Mouse (Mus musculus) MEL (cell line): Measurements from ENCODE around the gene Tiam1. TPM values are rescaled to one million over a fixed set of nuclear protein-coding genes. Genes with fewer than 3 reads are reported as not detected.

Source experiments
- DNase-seq: peaks from one replicate; pipeline ENCODE4 v3.0.0; 2011; ENCODE audit warnings: low read depth, low spot score
- H3K27ac ChIP-seq: 2 replicates; pipeline ENCODE4 v1.5.1; 2012; ENCODE audit warnings: low read depth, mild to moderate bottlenecking, control low read depth, low read length, moderate library complexity; ENCODE audit not compliant: control insufficient read depth
- H3K27me3 ChIP-seq, 2 experiments: fragments of 150-350 bp in 1 of 2; sonication (generic) in 1 of 2; 2 replicates each; pipeline ENCODE4 v1.6.1; 2012; ENCODE audit warnings: low read length in 2 of 2, mild to moderate bottlenecking in 2 of 2, improper control_type of control experiment in 1 of 2, moderate library complexity in 1 of 2; ENCODE audit not compliant: insufficient read depth in 2 of 2, control insufficient read depth in 1 of 2
- H3K36me3 ChIP-seq, 2 experiments: 2 replicates each; pipeline ENCODE4 v1.6.1; 2012 to 2014; ENCODE audit warnings: low read length in 2 of 2, improper control_type of control experiment in 1 of 2, inconsistent platforms in 1 of 2, mild to moderate bottlenecking in 1 of 2; ENCODE audit not compliant: insufficient read depth in 2 of 2, control insufficient read depth in 1 of 2
- H3K4me1 ChIP-seq, 2 experiments: fragments of 150-350 bp in 1 of 2; sonication (generic) in 1 of 2; 2 replicates each; pipeline ENCODE4 v1.6.1; 2012; ENCODE audit warnings: low read length in 2 of 2, improper control_type of control experiment in 1 of 2, mild to moderate bottlenecking in 1 of 2; ENCODE audit not compliant: insufficient read depth in 2 of 2, control insufficient read depth in 1 of 2
- H3K4me3 ChIP-seq, 2 experiments: fragments of 150-350 bp in 1 of 2; sonication (generic) in 1 of 2; 2 replicates each; pipeline ENCODE4 v1.5.1; 2012; ENCODE audit warnings: low read depth in 2 of 2, low read length in 2 of 2, mild to moderate bottlenecking in 2 of 2, moderate library complexity in 2 of 2, control low read depth in 1 of 2, improper control_type of control experiment in 1 of 2; ENCODE audit not compliant: control insufficient read depth in 1 of 2, insufficient read depth in 1 of 2
- H3K79me2 ChIP-seq: 2 replicates; pipeline ENCODE4 v1.6.1; 2012; ENCODE audit warnings: mild to moderate bottlenecking, low read length, moderate library complexity; ENCODE audit not compliant: control insufficient read depth, poor library complexity, insufficient read depth
- H3K9ac ChIP-seq: 2 replicates; pipeline ENCODE4 v1.6.1; 2012; ENCODE audit warnings: low read depth, mild to moderate bottlenecking, control low read depth, low read length, moderate library complexity; ENCODE audit not compliant: control insufficient read depth, poor library complexity, severe bottlenecking
- H3K9me3 ChIP-seq: fragments of 150-350 bp; sonication (generic); replicated peaks from 2 replicates; pipeline ENCODE4 v1.6.1; 2012; ENCODE audit warnings: mild to moderate bottlenecking, low read length, improper control_type of control experiment, moderate library complexity; ENCODE audit not compliant: insufficient read depth
- CTCF ChIP-seq, 3 experiments: IDR thresholded peaks in 2 of 3; conservative IDR thresholded peaks in 1 of 3; 2 replicates each; pipeline ENCODE4 v1.5.1; 2011 to 2012; ENCODE audit warnings: low read length in 3 of 3, low read depth in 2 of 3, mild to moderate bottlenecking in 2 of 3, improper control_type of control experiment in 1 of 3, inconsistent platforms in 1 of 3, mixed read lengths in 1 of 3, moderate library complexity in 1 of 3; ENCODE audit not compliant: control insufficient read depth in 1 of 3, insufficient read depth in 1 of 3, poor library complexity in 1 of 3, severe bottlenecking in 1 of 3
- EP300 ChIP-seq, 2 experiments: IDR thresholded peaks; 2 replicates each; pipeline ENCODE4 v1.6.1; 2011; ENCODE audit warnings: improper control_type of control experiment in 2 of 2, low read length in 2 of 2, low read depth in 1 of 2, mild to moderate bottlenecking in 1 of 2
- ETS1 ChIP-seq: IDR thresholded peaks from 2 replicates; pipeline ENCODE4 v1.6.1; 2012; ENCODE audit warnings: low read depth, mild to moderate bottlenecking, inconsistent platforms, low read length, improper control_type of control experiment, moderate library complexity
- HCFC1 ChIP-seq: IDR thresholded peaks from 2 replicates; pipeline ENCODE4 v1.6.1; 2012; ENCODE audit warnings: low read depth, mild to moderate bottlenecking, inconsistent platforms, low read length, improper control_type of control experiment, moderate library complexity
- MEF2A ChIP-seq: IDR thresholded peaks from 2 replicates; pipeline ENCODE4 v1.6.1; 2014; ENCODE audit warnings: low read depth, mild to moderate bottlenecking, inconsistent platforms, low read length, improper control_type of control experiment; ENCODE audit not compliant: poor library complexity, insufficient replicate concordance, severe bottlenecking; ENCODE audit errors: extremely low read depth
- MXI1 ChIP-seq: IDR thresholded peaks from 2 replicates; pipeline ENCODE4 v1.6.1; 2011; ENCODE audit warnings: mild to moderate bottlenecking, low read depth, low read length, improper control_type of control experiment
- NELFE ChIP-seq: IDR thresholded peaks from 2 replicates; pipeline ENCODE4 v1.6.1; 2011; ENCODE audit warnings: low read depth, low read length, improper control_type of control experiment
- POLR2A ChIP-seq, 2 experiments: IDR thresholded peaks; 2 replicates each; pipeline ENCODE4 v1.6.1; 2011 to 2012; ENCODE audit warnings: low read length in 2 of 2, mild to moderate bottlenecking in 2 of 2, control low read depth in 1 of 2, improper control_type of control experiment in 1 of 2, low read depth in 1 of 2, moderate library complexity in 1 of 2; ENCODE audit not compliant: control insufficient read depth in 1 of 2, insufficient read depth in 1 of 2, poor library complexity in 1 of 2
- POLR2AphosphoS2 ChIP-seq: IDR thresholded peaks from 2 replicates; pipeline ENCODE4 v1.6.1; 2011; ENCODE audit warnings: low read length, improper control_type of control experiment
- POLR2AphosphoS5 ChIP-seq: IDR thresholded peaks from 2 replicates; pipeline ENCODE4 v1.6.1; 2012; ENCODE audit warnings: low read depth, borderline replicate concordance, mild to moderate bottlenecking, inconsistent platforms, low read length, moderate library complexity, mixed read lengths
- RAD21 ChIP-seq: IDR thresholded peaks from 2 replicates; pipeline ENCODE4 v1.6.1; 2011; ENCODE audit warnings: mild to moderate bottlenecking, low read depth, low read length, improper control_type of control experiment
- RCOR1 ChIP-seq: IDR thresholded peaks from 2 replicates; pipeline ENCODE4 v1.6.1; 2012; ENCODE audit warnings: low read depth, mild to moderate bottlenecking, inconsistent platforms, low read length, improper control_type of control experiment
- SIN3A ChIP-seq: IDR thresholded peaks from 2 replicates; pipeline ENCODE4 v1.6.1; 2012; ENCODE audit warnings: low read length, improper control_type of control experiment, inconsistent platforms
- SMC3 ChIP-seq: IDR thresholded peaks from 2 replicates; pipeline ENCODE4 v1.6.1; 2011; ENCODE audit warnings: low read depth, low read length, improper control_type of control experiment
- TCF12 ChIP-seq: IDR thresholded peaks from 2 replicates; pipeline ENCODE4 v1.6.1; 2014; ENCODE audit warnings: low read depth, mild to moderate bottlenecking, inconsistent platforms, low read length, improper control_type of control experiment, moderate library complexity
- USF1 ChIP-seq: IDR thresholded peaks from 2 replicates; pipeline ENCODE4 v1.6.1; 2014; ENCODE audit warnings: low read depth, mild to moderate bottlenecking, inconsistent platforms, low read length, improper control_type of control experiment, moderate library complexity
- ZC3H11A ChIP-seq: IDR thresholded peaks from 2 replicates; pipeline ENCODE4 v1.6.1; 2012; ENCODE audit warnings: low read depth, mild to moderate bottlenecking, inconsistent platforms, low read length, improper control_type of control experiment
- polyA plus RNA-seq, 2 experiments: library from polyadenylated mRNA; stranded (reverse) in 1 of 2; unstranded in 1 of 2; fragments of >175 nt in 1 of 2; fragments of >200 nt in 1 of 2; gene quantifications; 2 replicates each; pipeline versions ENCODE4 v1.2.1 to v1.2.4; 2012; ENCODE audit warnings: low replicate concordance in 2 of 2, low read depth in 1 of 2; ENCODE audit not compliant: insufficient read length in 2 of 2, insufficient read depth in 1 of 2, missing spikeins in 1 of 2
- total RNA-seq: library from RNA; depleted of rRNA; stranded (reverse); fragments of 300-350 nt; gene quantifications from 2 replicates; pipeline ENCODE4 v1.2.3, GENCODE M21; 2012

Tiam1 gene
- total and polyA plus RNA-seq, 3 experiments: 15.0 to 23.9 (median 19.9) TPM

DNA sequence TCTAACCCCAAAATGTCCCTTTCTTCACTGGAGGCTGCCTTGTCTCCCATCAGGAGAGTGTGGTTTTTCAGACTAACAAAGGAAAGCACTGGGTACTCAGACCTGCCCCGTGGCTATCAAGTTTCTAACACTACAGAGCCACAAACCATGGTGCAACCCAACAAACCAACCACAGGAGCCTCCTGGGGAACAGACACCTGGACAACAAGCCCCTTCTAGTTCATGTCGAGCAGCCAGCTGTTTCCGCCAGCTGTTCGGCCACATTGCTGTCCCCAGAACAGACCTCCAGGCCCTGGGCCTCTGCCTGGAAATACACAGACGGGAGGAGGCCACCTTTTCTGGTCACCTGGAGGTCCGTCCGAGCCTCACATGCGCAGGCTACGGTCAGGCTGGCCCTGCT, 21.1 kb downstream of the Tiam1 start:
- no peak for DNase-seq
- TF ChIP-seq POLR2AphosphoS2 (no peak), USF1 (no peak), MXI1 (no peak), NELFE (no peak), ZC3H11A (no peak), EP300 (IDR thresholded peaks at IDR 0.05; ENCODE audit: low read depth in 1 of 2, low read length in 2 of 2) (no peak), RCOR1 (no peak), MEF2A (no peak), TCF12 (no peak), HCFC1 (no peak), ETS1 (no peak), POLR2AphosphoS5 (no peak)
- no peak overlapping the region for H3K9ac ChIP-seq
- H3K27me3 ChIP-seq: no peaks in the 10 kb centered on the region
- H3K27ac ChIP-seq: no peak overlapping the region
- H3K36me3 ChIP-seq: peaks cover 0 to 5% of the 10 kb centered on the region in 2 experiments; a peak in 1 of 4 replicates
- no peaks in the 10 kb centered on the region for H3K9me3 ChIP-seq
- no peaks in the 10 kb centered on the region; the same call in 1 of the 2 replicates for H3K79me2 ChIP-seq
- peaks cover 0 to 6% of the 10 kb centered on the region in 2 experiments; a peak in 2 of 4 replicates for H3K4me1 ChIP-seq
- no peak overlapping the region for H3K4me3 ChIP-seq

DNA sequence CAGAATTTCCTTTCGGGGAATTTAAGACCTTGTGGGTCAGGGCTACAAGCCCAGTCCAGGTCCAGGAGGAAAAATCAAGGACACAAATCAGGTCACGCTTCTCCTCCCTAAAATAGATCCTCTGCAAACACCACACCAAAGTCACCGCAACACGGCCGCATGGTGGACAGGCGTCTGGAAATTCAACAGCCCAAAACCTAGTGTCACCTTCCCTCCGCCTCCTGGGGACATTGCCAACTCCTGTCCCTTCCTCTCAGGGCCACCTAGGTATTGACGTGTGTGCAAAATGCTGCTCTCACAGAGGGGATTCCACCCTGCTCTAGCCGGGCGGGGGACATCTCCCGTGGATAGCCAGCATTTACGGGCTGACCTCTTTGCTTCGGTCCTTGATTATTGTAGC, 21.8 kb downstream of the Tiam1 start:
- TF ChIP-seq SIN3A: no peak
- TF ChIP-seq TCF12: no peak
- Histone ChIP-seq H3K36me3 (peaks cover 0 to 1% of the 10 kb centered on the region in 2 experiments; a peak in 1 of 4 replicates), H3K9me3 (no peaks in the 10 kb centered on the region), H3K79me2 (no peaks in the 10 kb centered on the region; the same call in 1 of the 2 replicates), H3K27ac (no peak overlapping the region), H3K4me1 (peaks cover 0 to 4% of the 10 kb centered on the region in 2 experiments; a peak in 2 of 4 replicates), H3K4me3 (no peak overlapping the region), H3K27me3 (no peaks in the 10 kb centered on the region), H3K9ac (no peak overlapping the region)
- no peak for DNase-seq

DNA sequence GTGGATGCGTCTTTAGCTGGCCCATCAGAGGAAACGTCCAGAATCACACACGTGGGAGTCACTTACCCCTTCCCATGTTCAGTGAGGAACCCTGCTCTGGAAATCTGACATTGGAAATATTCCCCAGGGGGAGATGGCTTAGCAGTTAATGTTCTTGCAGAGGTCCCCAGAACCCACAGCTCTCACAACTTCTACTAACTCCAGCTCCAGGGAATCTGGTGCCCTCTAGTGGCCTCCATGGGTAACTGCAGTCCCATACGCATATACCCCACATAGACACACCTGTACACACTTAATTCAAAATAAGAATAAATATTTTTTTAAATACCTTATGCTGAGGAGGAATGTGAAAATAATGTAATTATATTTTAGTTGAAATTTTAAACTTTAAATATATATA, 23.6 kb downstream of the Tiam1 start:
- Histone ChIP-seq H3K79me2 (no peaks in the 10 kb centered on the region; the same call in 1 of the 2 replicates), H3K36me3 (no peaks in the 10 kb centered on the region), H3K27me3 (no peaks in the 10 kb centered on the region), H3K4me1 (no peaks in the 10 kb centered on the region; a peak in 1 of 4 replicates), H3K4me3 (no peak overlapping the region), H3K27ac (no peak overlapping the region), H3K9me3 (no peaks in the 10 kb centered on the region), H3K9ac (no peak overlapping the region)
- peak; percentile 36 for DNase-seq
- TF ChIP-seq RAD21 (peak; percentile 53), SMC3 (peak; percentile 64), POLR2A (IDR thresholded peaks at IDR 0.05; ENCODE audit: control insufficient read depth in 1 of 2, insufficient read depth in 1 of 2, low read depth in 1 of 2, low read length in 2 of 2, poor library complexity in 1 of 2) (no peak), CTCF (IDR thresholded peaks at IDR 0.05 in 2 of 3, conservative IDR thresholded peaks at IDR 0.05 in 1 of 3; ENCODE audit: control insufficient read depth in 1 of 3, insufficient read depth in 1 of 3, low read depth in 2 of 3, low read length in 3 of 3, poor library complexity in 1 of 3, severe bottlenecking in 1 of 3) (peak; percentile 65 to 77 (median 71)), ZC3H11A (peak; percentile 36; the same call in 1 of the 2 replicates)
